Mouse (Mus musculus): ENCODE measurements around the gene Zp2. TPM values are rescaled to one million over a fixed set of nuclear protein-coding genes. Genes with fewer than 3 reads are reported as not detected.

Gene Zp2
- total and polyA plus RNA-seq, 2 experiments from 2014 or later, result not detected

DNA sequence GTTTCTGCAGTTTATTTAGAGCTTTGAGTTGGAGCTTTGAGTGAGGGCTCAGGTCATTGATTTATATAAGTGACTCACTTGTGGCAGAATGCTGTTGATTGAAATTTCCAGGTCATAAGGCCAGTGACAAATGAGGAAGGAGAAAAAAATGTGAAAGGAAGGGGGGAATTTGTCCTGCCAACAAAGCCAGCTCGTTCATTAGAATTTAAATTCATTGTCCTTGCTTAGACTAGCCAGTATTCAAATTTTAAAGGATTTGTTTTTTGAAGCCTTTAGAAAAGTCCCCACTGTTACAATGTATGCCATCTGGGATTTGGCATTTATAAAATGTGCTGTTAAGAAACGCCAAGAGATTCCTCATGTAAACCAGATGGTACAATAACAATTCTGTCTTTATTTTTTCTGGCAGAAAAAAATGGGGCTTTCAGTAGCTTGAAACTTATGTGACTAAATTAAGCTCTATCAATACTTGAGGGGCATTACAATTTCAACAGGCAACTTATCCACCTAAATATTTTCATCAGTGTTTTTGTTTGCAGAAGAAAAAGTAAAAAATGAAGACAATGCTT lies 11.8 kb upstream of the Zp2 start:
- no peak overlapping the region for H3K4me2 ChIP-seq (ENCODE audit: low read depth, low read length, poor library complexity, severe bottlenecking)
- H3K4me1 ChIP-seq (ENCODE audit: insufficient read depth, low read length), result no peaks in the 10 kb centered on the region
- no peak for DNase-seq (ENCODE audit: low spot score)
- no peaks in the 10 kb centered on the region for H3K27me3 ChIP-seq (ENCODE audit: insufficient read depth, low read length)
- no peak overlapping the region for H3K4me3 ChIP-seq (ENCODE audit: low read depth, low read length)
- no peak for TF ChIP-seq CTCF (IDR thresholded peaks at IDR 0.05)
- H3K27ac ChIP-seq (ENCODE audit: low read depth, low read length), result no peak overlapping the region
- no peak overlapping the region for H3K9ac ChIP-seq (replicated peaks; ENCODE audit: low read length, poor library complexity, severe bottlenecking)
- ATAC-seq (ENCODE audit: low FRiP score), result no peak
- H3K9me3 ChIP-seq (ENCODE audit: low read length), result no peaks in the 10 kb centered on the region
- H3K36me3 ChIP-seq (ENCODE audit: insufficient read depth, low read length), result no peaks in the 10 kb centered on the region
- whole genome bisulfite sequencing, result 19% methylated on average over 2 of the region's 2 CpGs

DNA sequence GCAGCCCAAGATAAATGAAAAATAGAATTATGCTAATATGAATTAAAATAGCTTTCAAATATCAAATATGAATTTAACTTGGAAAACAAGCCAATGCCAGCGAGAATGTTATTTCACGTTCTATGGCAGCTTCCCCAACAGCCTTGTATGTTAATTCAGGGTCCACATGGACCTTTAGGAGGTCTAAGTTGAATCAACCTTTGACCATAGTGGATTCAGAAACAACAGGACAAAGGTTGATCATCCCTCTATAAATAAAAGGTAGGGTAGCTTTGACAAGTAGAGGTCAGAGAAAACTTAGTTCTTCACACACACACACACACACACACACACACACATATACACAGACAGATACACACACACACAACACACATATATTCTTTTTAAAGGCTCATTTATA lies 5.8 kb upstream of the Zp2 start:
- no peaks in the 10 kb centered on the region for H3K9me3 ChIP-seq (ENCODE audit: low read length)
- no peaks in the 10 kb centered on the region for H3K36me3 ChIP-seq (ENCODE audit: insufficient read depth, low read length)
- 86% methylated on average over 2 of the region's 2 CpGs for WGBS
- ATAC-seq (ENCODE audit: low FRiP score) (no peak), DNase-seq (ENCODE audit: low spot score) (no peak)
- no peak overlapping the region for H3K27ac ChIP-seq (ENCODE audit: low read depth, low read length)
- no peak overlapping the region for H3K4me3 ChIP-seq (ENCODE audit: low read depth, low read length)
- no peak overlapping the region for H3K9ac ChIP-seq (replicated peaks; ENCODE audit: low read length, poor library complexity, severe bottlenecking)
- no peaks in the 10 kb centered on the region for H3K27me3 ChIP-seq (ENCODE audit: insufficient read depth, low read length)
- TF ChIP-seq CTCF (IDR thresholded peaks at IDR 0.05), result no peak
- no peaks in the 10 kb centered on the region for H3K4me1 ChIP-seq (ENCODE audit: insufficient read depth, low read length)
- no peak overlapping the region for H3K4me2 ChIP-seq (ENCODE audit: low read depth, low read length, poor library complexity, severe bottlenecking)

GRCm38 (mm10) chr7:120150257-120150656 lies 5.2 kb upstream of the Zp2 start:
- Histone ChIP-seq H3K36me3 (ENCODE audit: insufficient read depth, low read length) (no peaks in the 10 kb centered on the region), H3K4me3 (ENCODE audit: low read depth, low read length) (no peak overlapping the region), H3K9me3 (ENCODE audit: low read length) (no peaks in the 10 kb centered on the region), H3K4me2 (ENCODE audit: low read depth, low read length, poor library complexity, severe bottlenecking) (no peak overlapping the region), H3K27ac (ENCODE audit: low read depth, low read length) (no peak overlapping the region), H3K27me3 (ENCODE audit: insufficient read depth, low read length) (no peaks in the 10 kb centered on the region), H3K4me1 (ENCODE audit: insufficient read depth, low read length) (no peaks in the 10 kb centered on the region), H3K9ac (replicated peaks; ENCODE audit: low read length, poor library complexity, severe bottlenecking) (no peak overlapping the region)
- no peak for ATAC-seq (ENCODE audit: low FRiP score)
- WGBS, result 25% methylated on average over 3 of the region's 3 CpGs
- no peak for TF ChIP-seq CTCF (IDR thresholded peaks at IDR 0.05)
- no peak for DNase-seq (ENCODE audit: low spot score)

- Histone ChIP-seq H3K9me3 (ENCODE audit: low read length) (no peaks in the 10 kb centered on the region), H3K27me3 (ENCODE audit: insufficient read depth, low read length) (no peaks in the 10 kb centered on the region), H3K9ac (replicated peaks; ENCODE audit: low read length, poor library complexity, severe bottlenecking) (no peak overlapping the region), H3K4me2 (ENCODE audit: low read depth, low read length, poor library complexity, severe bottlenecking) (no peak overlapping the region), H3K4me1 (ENCODE audit: insufficient read depth, low read length) (no peaks in the 10 kb centered on the region), H3K27ac (ENCODE audit: low read depth, low read length) (no peak overlapping the region), H3K4me3 (ENCODE audit: low read depth, low read length) (no peak overlapping the region), H3K36me3 (ENCODE audit: insufficient read depth, low read length) (no peaks in the 10 kb centered on the region)
- DNase-seq (ENCODE audit: low spot score) (no peak), ATAC-seq (ENCODE audit: low FRiP score) (no peak)
- 88% methylated on average over 1 of the region's 1 CpGs for WGBS
- TF ChIP-seq CTCF (IDR thresholded peaks at IDR 0.05), result no peak
Observed at GRCm38 (mm10) chr7:120142743-120143142, 2.3 kb downstream of the Zp2 start.

GRCm38 (mm10) chr7:120128951-120129350 lies 16.1 kb downstream of the Zp2 start:
- Histone ChIP-seq H3K4me3 (ENCODE audit: low read depth, low read length) (no peak overlapping the region), H3K27me3 (ENCODE audit: insufficient read depth, low read length) (no peaks in the 10 kb centered on the region), H3K4me2 (ENCODE audit: low read depth, low read length, poor library complexity, severe bottlenecking) (no peak overlapping the region), H3K27ac (ENCODE audit: low read depth, low read length) (no peak overlapping the region), H3K36me3 (ENCODE audit: insufficient read depth, low read length) (no peaks in the 10 kb centered on the region), H3K9ac (replicated peaks; ENCODE audit: low read length, poor library complexity, severe bottlenecking) (no peak overlapping the region), H3K9me3 (ENCODE audit: low read length) (no peaks in the 10 kb centered on the region), H3K4me1 (ENCODE audit: insufficient read depth, low read length) (no peaks in the 10 kb centered on the region)
- 57% methylated on average over 4 of the region's 4 CpGs for WGBS
- no peak for ATAC-seq (ENCODE audit: low FRiP score)
- no peak for TF ChIP-seq CTCF (IDR thresholded peaks at IDR 0.05)
- DNase-seq (ENCODE audit: low spot score), result no peak

DNA sequence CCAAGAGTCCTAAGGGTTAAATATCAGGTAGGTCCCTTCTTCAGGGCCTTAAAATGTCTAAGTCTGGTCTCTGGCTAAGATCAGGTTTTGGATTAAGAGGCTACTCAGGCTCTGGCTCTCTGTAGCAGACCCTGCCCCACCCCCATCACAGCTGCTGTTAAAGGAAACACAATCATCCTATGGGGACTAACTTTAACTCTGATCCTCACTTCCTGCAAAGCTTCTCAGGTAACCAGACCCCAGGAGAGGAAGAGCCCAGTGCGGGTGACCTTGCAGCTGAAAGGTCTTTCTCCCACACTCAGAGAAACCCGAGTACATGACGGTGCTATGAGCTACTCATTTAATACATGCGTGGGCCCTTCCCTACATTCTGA lies 17.4 kb downstream of the Zp2 start:
- H3K4me2 ChIP-seq (ENCODE audit: low read depth, low read length, poor library complexity, severe bottlenecking), result no peak overlapping the region
- no peak for ATAC-seq (ENCODE audit: low FRiP score)
- WGBS, result 68% methylated on average over 4 of the region's 4 CpGs

More for the DNA sequence above, 17.4 kb downstream of the Zp2 start:
- H3K27ac ChIP-seq (ENCODE audit: low read depth, low read length), result no peak overlapping the region
- no peaks in the 10 kb centered on the region for H3K4me1 ChIP-seq (ENCODE audit: insufficient read depth, low read length)
- no peaks in the 10 kb centered on the region for H3K9me3 ChIP-seq (ENCODE audit: low read length)
- no peak for TF ChIP-seq CTCF (IDR thresholded peaks at IDR 0.05)
- no peaks in the 10 kb centered on the region for H3K27me3 ChIP-seq (ENCODE audit: insufficient read depth, low read length)
- no peak for DNase-seq (ENCODE audit: low spot score)
- no peak overlapping the region for H3K4me3 ChIP-seq (ENCODE audit: low read depth, low read length)
- no peak overlapping the region for H3K9ac ChIP-seq (replicated peaks; ENCODE audit: low read length, poor library complexity, severe bottlenecking)
- no peaks in the 10 kb centered on the region for H3K36me3 ChIP-seq (ENCODE audit: insufficient read depth, low read length)
